Mouse (Mus musculus) frontal cortex, postnatal 25 days (tissue): ENCODE data around the gene Rhbdd1.

Source experiments
- DNase-seq, 2 experiments: peaks; one replicate each; pipeline ENCODE4 v3.0.0; 2022; ENCODE audit warnings: low spot score in 2 of 2

The Rhbdd1 gene

DNA sequence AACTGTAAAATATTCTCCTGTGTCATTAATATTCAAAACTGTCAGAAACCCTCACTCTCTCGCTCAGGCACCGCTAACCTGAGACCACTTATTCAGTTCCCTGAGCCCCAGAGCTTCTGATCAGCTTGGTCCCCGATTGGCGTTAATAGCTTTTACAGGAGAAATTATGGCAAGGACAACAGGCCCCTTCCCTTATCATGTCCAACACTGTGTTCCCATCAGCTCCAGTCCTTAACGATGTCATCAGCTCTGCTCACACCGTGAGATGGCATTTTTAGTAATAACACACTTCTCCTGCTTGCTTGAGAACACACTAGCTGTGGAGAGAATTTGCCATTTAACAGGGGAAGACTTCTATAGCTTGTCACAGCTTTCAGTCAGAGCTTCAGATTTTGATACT is 48.2 kb downstream of the Rhbdd1 start:
- no peak for DNase-seq

DNA sequence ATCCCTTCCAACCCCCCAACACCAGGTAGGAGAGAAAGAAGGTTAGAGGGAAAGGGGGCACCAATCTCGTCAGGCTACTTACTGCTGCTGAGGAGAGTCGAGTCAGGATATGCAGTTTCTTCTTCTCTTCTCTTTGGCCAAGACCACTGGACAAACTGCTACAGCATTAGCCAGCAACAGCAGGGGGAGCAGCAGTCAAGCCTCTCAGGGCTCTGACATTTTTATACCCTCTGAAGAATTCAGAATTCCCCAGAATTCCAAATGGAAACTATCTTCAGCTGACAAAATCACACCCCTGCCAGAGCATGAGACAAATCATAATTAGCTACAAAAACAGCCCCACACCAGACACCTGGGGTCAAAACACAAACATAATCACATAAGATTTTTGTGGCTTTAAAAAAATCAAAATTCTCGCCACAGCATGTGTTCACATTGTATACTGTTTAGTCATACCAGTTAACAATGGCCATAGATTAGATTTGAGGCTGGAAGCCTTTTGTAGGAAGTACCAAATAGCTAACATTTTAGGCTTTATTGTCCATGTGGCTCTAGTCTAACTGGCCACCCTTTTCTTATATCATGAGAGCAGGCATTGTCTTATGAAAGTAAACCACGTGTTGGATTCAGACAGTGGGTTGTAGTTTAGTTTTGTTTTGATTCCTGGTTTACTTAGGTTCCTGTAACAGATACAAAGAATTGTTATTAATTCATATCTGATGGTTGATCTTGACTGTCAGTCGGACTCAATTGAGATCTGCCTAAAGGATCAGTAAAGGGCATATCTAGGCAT is 55.6 kb downstream of the Rhbdd1 start:
- no peak for DNase-seq

- DNase-seq: no peak
Observed at GRCm38 (mm10) chr1:82373924-82374323, 57.7 kb downstream of the Rhbdd1 start.

DNA sequence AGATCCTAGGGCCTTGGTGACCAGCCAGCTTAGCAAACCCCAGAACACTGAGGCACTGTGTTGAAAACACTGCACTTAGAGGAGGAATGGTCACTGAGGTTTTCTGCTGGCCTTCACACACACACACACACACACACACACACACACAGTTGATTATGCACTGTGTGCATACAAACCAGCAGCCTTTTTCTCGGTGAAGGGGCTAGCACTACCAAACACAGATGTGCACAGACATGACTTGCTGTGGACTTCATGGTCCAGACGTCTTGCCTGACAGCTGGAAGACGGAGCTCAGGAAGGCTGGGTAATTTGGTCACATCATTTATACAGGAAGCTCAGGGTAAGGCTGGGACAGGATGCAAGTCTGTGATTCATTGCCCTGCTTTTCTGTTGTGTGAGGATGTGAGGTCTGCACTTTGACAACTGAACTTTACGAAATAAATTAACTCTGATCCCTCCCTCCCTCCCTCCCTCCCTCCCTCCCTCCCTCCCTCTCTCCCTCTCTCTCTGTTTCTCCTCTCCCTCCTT is 58.6 kb downstream of the Rhbdd1 start:
- DNase-seq: no peak

DNA sequence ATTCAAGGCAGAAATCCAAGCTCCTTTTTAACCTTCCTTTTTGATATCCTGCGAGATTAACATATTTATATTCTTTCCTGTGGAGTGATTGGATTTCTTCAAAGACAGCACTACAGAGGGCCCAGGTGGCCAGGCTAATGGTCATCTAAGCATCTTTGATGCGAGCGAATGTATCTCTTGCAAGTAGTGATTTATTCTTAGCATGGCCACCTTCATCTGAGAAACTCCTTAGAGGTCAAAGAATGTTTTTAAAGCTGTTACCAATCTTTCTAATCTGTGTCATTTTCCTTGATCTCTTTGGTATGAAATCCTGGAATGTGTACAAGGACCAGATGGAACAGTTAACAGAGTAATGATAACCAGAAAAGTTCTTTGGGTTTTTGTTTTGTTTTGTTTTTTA is 59.2 kb downstream of the Rhbdd1 start:
- DNase-seq: no peak

DNA sequence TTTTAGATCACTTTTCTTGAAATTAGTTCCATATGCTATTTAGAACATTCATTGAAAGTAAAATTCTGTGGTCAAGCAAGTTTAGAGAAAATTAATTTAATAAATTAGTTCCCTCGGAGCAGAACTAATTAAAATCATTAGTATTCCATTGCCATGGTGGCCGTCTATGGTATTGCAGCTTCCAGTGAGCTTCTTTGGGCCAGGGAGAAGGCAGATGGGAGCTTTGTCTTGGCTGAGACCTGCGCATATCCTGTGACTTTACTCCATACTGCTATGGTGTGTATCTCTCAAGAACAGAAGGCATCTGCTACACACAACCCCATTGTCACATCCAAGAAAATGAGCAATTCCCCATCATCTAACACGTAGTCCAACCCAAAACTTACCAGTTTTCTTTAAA is 65.7 kb downstream of the Rhbdd1 start:
- DNase-seq: no peak

DNA sequence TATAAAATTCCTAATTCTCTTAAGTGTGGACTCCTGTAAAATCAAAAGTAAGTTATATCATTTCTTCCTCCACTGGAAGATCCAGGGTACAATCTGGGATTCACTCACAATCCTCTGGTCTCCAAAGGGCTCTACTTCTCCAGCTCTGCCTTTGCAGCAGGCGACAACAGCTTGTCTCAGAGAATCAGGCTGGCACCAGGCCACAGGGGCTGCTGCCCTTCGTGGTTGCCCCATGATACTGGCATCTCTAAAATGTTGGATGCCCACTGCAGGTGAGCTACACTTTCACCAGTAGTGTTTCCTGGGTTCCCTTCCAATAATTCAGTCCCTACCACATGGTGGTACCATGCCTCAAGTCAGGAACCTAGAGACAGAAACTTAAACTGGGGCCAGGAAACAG is 67.9 kb downstream of the Rhbdd1 start:
- no peak for DNase-seq

DNA sequence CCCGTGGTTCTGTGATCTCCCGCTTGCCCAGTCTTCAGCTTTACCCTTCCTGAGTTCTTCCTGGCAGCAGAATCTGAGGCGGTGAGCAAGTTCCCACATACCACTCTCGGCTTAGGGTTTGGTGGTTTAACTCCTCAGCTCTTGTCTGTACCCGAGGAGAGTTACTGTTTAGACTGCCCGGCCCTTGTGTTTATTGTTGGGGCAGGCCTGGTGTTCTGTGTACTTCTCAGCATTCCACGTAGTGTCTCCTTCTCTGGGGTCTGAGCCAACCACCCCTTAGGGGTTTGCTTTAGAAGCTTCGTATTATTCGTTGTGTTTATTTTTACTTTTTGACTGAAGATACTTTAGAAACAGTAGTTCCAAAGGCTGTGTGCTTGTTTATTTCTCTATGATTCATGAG is 68.8 kb downstream of the Rhbdd1 start:
- DNase-seq: no peak

- DNase-seq: no peak
Observed at GRCm38 (mm10) chr1:82385827-82386230, 69.6 kb downstream of the Rhbdd1 start.

GRCm38 (mm10) chr1:82386814-82387771 is 70.8 kb downstream of the Rhbdd1 start:
- DNase-seq: no peak

- no peak for DNase-seq
Observed at GRCm38 (mm10) chr1:82389371-82389770, 73.1 kb downstream of the Rhbdd1 start.

DNA sequence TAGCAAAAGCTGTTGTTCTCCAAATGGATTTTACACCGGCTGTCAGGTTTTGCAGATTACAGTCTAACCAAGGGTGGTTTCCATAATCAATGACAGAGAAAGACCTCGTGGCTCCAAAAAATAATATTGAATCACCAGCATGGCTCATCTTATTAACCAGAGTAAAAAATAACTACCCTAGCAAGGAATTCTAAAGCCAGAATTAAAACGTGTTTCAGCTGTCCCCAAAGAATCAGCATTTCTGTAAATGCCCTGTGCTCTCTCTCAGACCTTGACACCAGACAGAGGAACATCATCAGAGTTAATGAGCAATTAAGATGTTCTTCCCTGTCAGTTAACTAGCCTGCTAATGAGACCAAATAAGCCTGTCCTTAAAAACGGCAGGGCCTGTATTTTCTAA is 79.1 kb downstream of the Rhbdd1 start:
- DNase-seq: no peak

DNA sequence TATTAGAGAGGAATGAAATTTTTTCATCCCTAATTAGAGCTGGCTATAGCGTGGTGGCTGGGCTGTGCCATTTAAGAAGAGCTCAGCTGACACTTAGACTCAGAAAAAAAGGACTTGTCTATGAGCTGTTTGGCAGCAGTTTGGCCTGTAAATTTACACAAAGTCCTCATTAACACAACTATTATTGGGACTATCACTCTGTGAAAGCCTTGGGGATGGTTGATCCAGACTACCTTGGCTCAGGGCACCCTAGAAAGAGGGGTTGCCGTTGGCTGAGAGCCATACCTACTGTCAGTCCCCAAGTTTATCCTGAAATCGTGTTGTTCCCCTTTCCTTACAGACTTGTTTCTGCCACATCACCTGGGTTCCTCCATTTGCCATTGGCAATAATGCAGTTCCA is 91.5 kb downstream of the Rhbdd1 start:
- no peak for DNase-seq

DNA sequence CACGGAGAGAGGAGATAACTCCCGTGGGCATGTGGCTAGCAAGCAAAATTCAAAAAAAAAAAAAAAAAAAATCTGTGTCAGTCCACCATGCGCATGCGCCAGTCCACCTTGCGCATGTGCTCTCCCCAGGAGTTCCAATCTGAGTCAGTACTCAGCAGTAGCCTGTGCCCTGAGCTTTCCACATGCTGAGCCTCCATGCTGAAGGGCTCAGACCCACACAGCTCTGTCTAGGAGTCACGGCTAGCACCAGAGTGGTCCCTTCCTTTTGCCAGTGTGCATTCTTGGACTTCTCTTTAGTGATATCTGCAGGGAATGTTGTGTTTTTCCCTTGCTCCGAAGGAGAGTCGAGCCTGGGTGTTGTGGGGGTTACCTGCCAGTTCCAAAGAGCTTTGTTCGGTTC is 93.0 kb downstream of the Rhbdd1 start:
- no peak for DNase-seq

DNA sequence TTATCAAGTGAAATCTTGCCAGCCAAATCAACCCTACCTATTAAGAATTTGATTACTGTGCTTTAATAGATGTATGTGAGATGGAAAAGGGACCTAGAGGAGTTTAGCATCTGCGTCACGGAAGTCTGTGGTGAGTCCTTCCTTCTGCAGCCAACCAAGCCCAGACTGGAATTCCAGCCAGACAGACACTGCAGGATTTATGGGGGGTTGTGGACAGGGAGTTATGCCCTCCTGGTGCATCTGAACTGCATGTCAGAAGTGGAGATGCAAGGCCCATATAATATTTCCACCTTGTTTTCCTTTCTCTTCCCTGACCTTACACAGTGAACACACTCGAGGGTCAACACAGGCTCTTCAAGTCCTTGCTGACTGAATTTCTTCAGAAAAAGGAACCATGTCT is 94.3 kb downstream of the Rhbdd1 start:
- no peak for DNase-seq

- DNase-seq: no peak
Observed at GRCm38 (mm10) chr1:82411521-82411920, 95.3 kb downstream of the Rhbdd1 start.

- DNase-seq: no peak
Observed at GRCm38 (mm10) chr1:82412085-82412484, 95.8 kb downstream of the Rhbdd1 start.

GRCm38 (mm10) chr1:82414434-82415045 is 98.3 kb downstream of the Rhbdd1 start:
- no peak for DNase-seq

DNA sequence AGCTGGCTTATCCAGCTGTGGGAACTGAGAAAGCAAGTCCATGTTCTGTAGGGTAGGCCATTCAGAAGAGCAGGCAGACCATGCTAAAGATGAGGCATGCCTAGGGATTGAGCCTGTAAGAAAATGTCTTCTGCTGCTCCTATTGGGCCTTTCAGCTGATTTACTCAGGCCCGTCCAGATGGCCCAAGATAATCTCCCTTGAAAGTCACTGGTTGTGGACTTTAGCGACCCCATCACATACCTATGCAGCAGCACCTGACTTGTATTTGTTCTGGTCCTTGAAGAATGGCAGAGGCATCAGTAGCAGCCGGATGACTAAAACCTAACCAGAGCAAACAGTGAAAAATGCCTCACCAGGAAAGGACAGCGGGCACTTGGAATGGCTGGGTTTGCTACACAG is 99.4 kb downstream of the Rhbdd1 start:
- DNase-seq: no peak

DNA sequence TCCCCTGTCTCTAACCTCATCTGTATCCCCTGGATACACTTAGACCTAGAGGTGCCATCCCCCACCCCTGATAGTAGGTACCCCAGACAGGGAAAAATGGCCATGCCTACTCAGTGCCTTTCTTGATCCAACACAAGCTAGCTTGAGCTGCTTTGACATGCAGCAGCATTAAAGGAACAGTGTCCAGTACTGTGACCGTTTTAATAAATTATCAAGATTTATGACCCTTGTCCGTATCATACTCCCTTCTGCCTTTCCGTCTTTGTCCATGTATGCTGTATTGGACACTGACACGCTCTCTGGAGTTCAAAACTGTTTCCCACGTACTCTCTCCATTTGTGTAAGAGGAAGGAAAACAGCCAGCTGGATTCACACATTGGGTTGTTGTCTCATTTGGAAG is 111.5 kb downstream of the Rhbdd1 start:
- DNase-seq: no peak

GRCm38 (mm10) chr1:82429061-82429460 is 112.8 kb downstream of the Rhbdd1 start:
- no peak for DNase-seq
